Mouse (Mus musculus): ENCODE measurements around the gene Ms4a3. TPM values are rescaled to one million over a fixed set of nuclear protein-coding genes. Genes with fewer than 3 reads are reported as not detected.

Gene Ms4a3
- polyA plus RNA-seq (2016; fragmentation: Nextera tagmentation; extraction: Ambion mirVana), result 0.21 and 0.31 TPM in 2 replicates

DNA sequence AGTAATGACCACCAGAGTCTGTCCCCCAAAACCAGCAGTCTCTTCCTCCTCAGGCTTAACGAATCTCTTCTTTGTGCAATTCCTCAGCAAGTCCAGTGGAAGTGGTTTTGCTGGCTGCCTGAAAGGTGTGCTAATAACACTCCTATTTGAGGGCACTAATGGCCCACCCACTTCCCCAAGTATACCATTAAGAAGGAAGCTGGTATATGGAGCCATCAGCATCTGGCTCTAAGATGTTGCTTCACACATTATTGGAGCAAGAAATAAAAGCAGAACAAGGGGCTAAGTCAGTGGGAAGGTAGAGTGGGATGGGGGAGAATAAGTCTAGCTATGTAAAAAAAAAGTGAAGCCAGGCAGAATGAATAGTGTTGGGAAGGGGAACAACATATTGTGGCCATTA, at the start of gene Ms4a3:
TSS of gene Ms4a3 (minus strand) at position 120 of the 400 bp plus-strand sequence.
- H3K36me3 ChIP-seq (replicated peaks), result no peaks in the 10 kb centered on the region
- H3K4me1 ChIP-seq, result no peaks in the 10 kb centered on the region
- no peak for DNase-seq (ENCODE audit: low spot score)
- no peaks in the 10 kb centered on the region for H3K9me3 ChIP-seq
- H3K4me3 ChIP-seq, result no peak within 1 kb of the TSS
- no peak within 1 kb of the TSS for H3K27ac ChIP-seq (replicated peaks)
- 66% methylated on average over 1 of the region's 1 CpGs for WGBS
- H3K27me3 ChIP-seq (replicated peaks; ENCODE audit: low read depth, poor library complexity, severe bottlenecking), result no peaks in the 10 kb centered on the region

DNA sequence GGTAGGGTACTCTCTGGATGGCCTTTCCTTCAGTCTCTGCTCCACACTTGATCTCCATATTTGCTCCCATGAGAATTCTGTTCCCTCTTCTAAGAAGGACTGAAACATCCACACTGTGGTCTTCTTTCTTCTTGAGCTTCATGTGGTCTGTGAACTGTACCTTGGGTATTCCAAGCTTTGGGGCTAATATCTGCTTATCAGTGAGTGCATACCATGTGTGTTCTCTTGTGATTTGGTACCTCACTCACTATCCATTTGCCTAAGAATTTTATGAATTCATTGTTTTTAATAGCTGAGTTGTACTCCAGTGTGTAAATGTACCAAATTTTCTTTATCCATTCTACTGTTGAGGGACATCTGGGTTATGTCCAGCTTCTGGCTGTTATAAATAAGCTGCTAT, 20.9 kb upstream of the Ms4a3 start:
- Histone ChIP-seq H3K36me3 (replicated peaks) (no peaks in the 10 kb centered on the region), H3K4me3 (no peak overlapping the region), H3K4me1 (no peaks in the 10 kb centered on the region), H3K9me3 (no peaks in the 10 kb centered on the region), H3K27ac (replicated peaks) (no peak overlapping the region), H3K27me3 (replicated peaks; ENCODE audit: low read depth, poor library complexity, severe bottlenecking) (no peaks in the 10 kb centered on the region)
- DNase-seq (ENCODE audit: low spot score), result no peak

DNA sequence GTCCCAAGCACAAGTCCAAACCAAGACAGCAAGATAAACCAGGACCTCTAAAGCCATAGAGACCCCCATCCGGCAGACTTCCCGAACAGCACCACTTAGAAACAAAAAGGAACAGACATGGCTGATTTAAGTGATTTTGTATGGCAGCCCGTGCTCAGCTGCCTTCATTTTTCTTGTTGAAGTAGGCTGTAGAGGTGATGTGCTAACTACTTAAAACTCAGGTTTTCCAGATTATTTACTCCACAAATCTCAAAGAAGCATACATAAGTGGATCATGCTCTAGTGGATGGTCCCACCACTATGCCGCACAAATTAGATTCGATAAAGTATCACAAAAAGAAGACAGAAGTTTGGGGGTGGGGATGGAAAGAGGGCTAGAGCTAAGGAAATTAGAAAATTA, 19.8 kb upstream of the Ms4a3 start, which contains the start of gene Oosp2:
TSS of gene Oosp2 (minus strand) at position 101 of the 400 bp plus-strand sequence.
- no peaks in the 10 kb centered on the region for H3K4me1 ChIP-seq
- H3K36me3 ChIP-seq (replicated peaks), result no peaks in the 10 kb centered on the region
- H3K4me3 ChIP-seq, result no peak within 1 kb of the TSS
- DNase-seq (ENCODE audit: low spot score), result no peak
- no peak within 1 kb of the TSS for H3K27ac ChIP-seq (replicated peaks)
- H3K9me3 ChIP-seq, result no peaks in the 10 kb centered on the region
- WGBS, result 91% methylated on average over 5 of the region's 5 CpGs
- no peaks in the 10 kb centered on the region for H3K27me3 ChIP-seq (replicated peaks; ENCODE audit: low read depth, poor library complexity, severe bottlenecking)

DNA sequence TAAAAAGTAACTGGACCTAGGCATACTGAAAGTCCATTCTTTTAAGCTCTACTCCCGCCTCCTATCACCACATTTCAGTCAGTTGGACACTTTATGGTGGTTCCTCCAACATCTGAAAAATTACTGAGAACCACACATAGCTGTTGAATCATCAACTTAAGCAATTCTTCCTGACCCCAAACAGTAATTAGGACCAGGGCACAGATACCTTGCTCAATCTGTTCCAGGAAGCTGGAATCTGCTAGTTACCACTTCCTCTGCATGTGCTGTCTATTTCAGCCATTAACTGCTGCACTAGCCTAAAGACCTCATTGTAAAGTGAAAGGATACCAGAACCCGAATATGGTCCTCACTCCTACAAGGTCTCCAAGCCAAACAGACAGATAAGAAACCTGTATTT, 18.5 kb upstream of the Ms4a3 start:
- Histone ChIP-seq H3K4me3 (no peak overlapping the region), H3K9me3 (no peaks in the 10 kb centered on the region), H3K4me1 (no peaks in the 10 kb centered on the region), H3K27me3 (replicated peaks; ENCODE audit: low read depth, poor library complexity, severe bottlenecking) (no peaks in the 10 kb centered on the region), H3K36me3 (replicated peaks) (no peaks in the 10 kb centered on the region), H3K27ac (replicated peaks) (no peak overlapping the region)
- DNase-seq (ENCODE audit: low spot score), result no peak
- 76% methylated on average over 2 of the region's 2 CpGs for WGBS

DNA sequence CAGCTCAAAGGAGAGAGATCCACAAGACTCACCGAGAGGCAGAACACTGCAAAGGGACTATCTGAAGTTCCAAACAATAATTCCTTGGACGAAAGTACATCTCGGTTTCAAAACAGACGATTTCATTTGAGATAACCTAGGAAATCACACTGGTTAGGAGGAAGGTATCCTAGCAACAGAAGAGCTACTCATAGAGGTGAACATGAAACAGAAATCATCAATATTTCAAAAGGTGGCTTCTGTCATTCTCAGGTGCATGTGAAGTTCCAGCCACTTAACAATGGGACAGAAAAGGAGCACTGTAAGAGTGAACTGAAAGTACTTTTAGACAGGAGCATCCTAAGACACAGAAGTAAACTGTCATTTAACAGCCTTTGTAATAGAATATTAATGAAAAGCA, 8.9 kb upstream of the Ms4a3 start:
- Histone ChIP-seq H3K36me3 (replicated peaks) (no peaks in the 10 kb centered on the region), H3K27me3 (replicated peaks; ENCODE audit: low read depth, poor library complexity, severe bottlenecking) (no peaks in the 10 kb centered on the region), H3K27ac (replicated peaks) (no peak overlapping the region), H3K4me1 (no peaks in the 10 kb centered on the region), H3K4me3 (no peak overlapping the region), H3K9me3 (no peaks in the 10 kb centered on the region)
- no peak for DNase-seq (ENCODE audit: low spot score)
- WGBS, result 87% methylated on average over 4 of the region's 4 CpGs

DNA sequence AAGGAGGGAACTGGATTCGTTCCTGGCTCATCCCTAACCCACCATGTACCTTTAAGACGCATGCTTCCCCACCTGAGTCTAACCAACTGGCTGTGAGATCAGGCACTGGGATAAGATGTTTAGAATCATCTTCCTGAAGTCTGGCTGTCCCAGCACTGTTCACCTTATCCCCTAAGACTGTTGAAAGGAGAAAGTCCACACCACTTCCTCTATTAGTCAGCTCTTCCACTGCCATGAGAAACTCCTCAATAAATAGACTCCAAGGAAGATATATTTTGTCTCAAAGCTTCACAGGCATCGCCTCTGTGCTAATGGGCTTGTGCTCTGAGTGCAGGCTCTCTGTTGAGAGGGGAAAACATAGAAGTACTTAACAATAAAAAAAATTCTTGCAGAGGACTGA, 5.5 kb upstream of the Ms4a3 start:
- Histone ChIP-seq H3K27me3 (replicated peaks; ENCODE audit: low read depth, poor library complexity, severe bottlenecking) (no peaks in the 10 kb centered on the region), H3K9me3 (no peaks in the 10 kb centered on the region), H3K27ac (replicated peaks) (no peak overlapping the region), H3K36me3 (replicated peaks) (no peaks in the 10 kb centered on the region), H3K4me1 (no peaks in the 10 kb centered on the region), H3K4me3 (no peak overlapping the region)
- no peak for DNase-seq (ENCODE audit: low spot score)
- 83% methylated on average over 3 of the region's 3 CpGs for WGBS

DNA sequence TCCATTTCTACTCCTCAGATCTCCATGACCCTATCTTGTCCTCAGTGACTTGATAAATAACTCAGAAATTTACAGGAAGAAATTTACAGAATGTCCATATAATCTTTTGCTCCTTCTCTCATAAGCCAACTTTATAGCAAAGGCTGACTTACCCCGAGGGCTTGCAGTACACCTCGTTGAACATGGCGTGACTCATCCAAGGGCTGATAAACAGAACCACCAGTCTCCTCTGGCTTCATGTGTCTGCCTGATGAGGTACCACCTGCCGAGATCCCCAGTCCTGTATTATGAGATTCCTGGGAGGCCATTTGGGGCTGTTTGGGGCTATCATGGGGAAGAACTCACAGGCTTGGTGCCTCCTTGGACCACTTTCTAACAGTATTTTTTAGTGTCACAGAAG, 1.6 kb downstream of the Ms4a3 start:
- Histone ChIP-seq H3K4me3 (no peak overlapping the region), H3K9me3 (no peaks in the 10 kb centered on the region)
- 73% methylated on average over 4 of the region's 4 CpGs for WGBS

DNA sequence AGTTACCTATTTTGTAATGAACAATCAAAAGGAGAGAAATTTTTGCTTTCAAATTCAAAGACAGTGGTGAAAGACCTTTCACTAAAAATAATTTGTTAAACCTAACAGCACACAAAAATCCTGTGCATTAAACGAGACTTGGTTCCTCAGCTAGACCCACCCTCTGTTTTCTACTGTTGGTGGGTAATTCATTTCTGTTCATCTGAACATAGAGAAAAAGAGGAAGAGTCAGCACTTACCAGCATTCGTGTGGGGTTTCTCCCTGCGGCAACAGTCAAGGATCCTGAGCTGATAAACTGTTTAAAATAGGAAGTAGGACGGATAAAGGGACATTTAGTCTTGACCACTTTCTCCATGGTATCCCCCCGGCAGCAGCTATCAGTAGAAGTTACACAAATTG, 5.1 kb downstream of the Ms4a3 start:
- no peaks in the 10 kb centered on the region for H3K36me3 ChIP-seq (replicated peaks)
- WGBS, result 82% methylated on average over 5 of the region's 5 CpGs
- no peaks in the 10 kb centered on the region for H3K4me1 ChIP-seq

More for the DNA sequence above, 1.6 kb downstream of the Ms4a3 start:
- no peaks in the 10 kb centered on the region for H3K36me3 ChIP-seq (replicated peaks)
- no peak overlapping the region for H3K27ac ChIP-seq (replicated peaks)
- no peaks in the 10 kb centered on the region for H3K4me1 ChIP-seq
- no peaks in the 10 kb centered on the region for H3K27me3 ChIP-seq (replicated peaks; ENCODE audit: low read depth, poor library complexity, severe bottlenecking)
- DNase-seq (ENCODE audit: low spot score), result no peak

DNA sequence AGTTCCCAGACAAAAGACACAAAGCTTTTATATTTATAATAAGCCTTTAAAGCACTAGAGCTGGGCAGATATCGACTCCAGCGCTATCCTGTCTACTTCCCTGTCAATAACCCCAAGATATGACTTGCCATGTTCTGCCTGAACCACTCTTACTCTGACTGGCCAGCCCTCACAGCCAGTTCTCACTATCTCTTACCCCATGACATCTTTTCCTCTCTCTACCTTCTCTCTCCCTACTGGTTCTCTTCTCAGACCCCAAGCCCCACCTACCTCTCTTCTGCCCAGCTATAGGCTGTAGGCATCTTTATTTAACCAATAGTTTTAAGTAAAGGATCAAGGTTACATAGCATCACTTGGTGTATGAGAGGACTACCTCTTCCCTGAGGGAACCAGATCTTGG, 6.3 kb downstream of the Ms4a3 start:
- Histone ChIP-seq H3K27me3 (replicated peaks; ENCODE audit: low read depth, poor library complexity, severe bottlenecking) (no peaks in the 10 kb centered on the region), H3K4me1 (no peaks in the 10 kb centered on the region), H3K27ac (replicated peaks) (no peak overlapping the region), H3K9me3 (no peaks in the 10 kb centered on the region), H3K36me3 (replicated peaks) (no peaks in the 10 kb centered on the region), H3K4me3 (no peak overlapping the region)
- WGBS, result 83% methylated on average over 2 of the region's 2 CpGs
- DNase-seq (ENCODE audit: low spot score), result no peak

More for the DNA sequence above, 5.1 kb downstream of the Ms4a3 start:
- Histone ChIP-seq H3K9me3 (no peaks in the 10 kb centered on the region), H3K27ac (replicated peaks) (no peak overlapping the region), H3K27me3 (replicated peaks; ENCODE audit: low read depth, poor library complexity, severe bottlenecking) (no peaks in the 10 kb centered on the region), H3K4me3 (no peak overlapping the region)
- DNase-seq (ENCODE audit: low spot score), result no peak

DNA sequence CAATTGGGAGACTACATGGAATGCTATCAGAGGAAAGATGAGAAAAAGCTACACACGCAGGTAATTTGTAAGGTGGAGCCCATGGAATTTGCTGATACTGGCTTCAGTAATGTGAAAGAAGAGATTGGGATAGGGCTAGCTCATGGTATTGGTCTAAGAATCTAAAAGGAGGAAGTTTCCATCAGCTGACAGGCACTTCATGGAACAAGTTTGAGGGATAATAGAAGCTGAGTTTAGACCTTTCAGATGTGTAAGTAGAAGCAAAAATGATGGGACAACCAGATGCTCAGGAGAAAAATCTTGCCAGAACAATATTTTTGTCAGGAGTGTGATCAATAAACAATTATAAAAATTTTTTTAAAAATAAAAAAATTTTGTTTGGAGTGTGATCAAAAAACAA, 6.9 kb downstream of the Ms4a3 start:
- H3K4me3 ChIP-seq, result no peak overlapping the region
- no peaks in the 10 kb centered on the region for H3K4me1 ChIP-seq
- no peaks in the 10 kb centered on the region for H3K36me3 ChIP-seq (replicated peaks)
- 89% methylated on average over 1 of the region's 1 CpGs for WGBS
- no peak for DNase-seq (ENCODE audit: low spot score)
- H3K9me3 ChIP-seq, result no peaks in the 10 kb centered on the region
- H3K27ac ChIP-seq (replicated peaks), result no peak overlapping the region
- no peaks in the 10 kb centered on the region for H3K27me3 ChIP-seq (replicated peaks; ENCODE audit: low read depth, poor library complexity, severe bottlenecking)

DNA sequence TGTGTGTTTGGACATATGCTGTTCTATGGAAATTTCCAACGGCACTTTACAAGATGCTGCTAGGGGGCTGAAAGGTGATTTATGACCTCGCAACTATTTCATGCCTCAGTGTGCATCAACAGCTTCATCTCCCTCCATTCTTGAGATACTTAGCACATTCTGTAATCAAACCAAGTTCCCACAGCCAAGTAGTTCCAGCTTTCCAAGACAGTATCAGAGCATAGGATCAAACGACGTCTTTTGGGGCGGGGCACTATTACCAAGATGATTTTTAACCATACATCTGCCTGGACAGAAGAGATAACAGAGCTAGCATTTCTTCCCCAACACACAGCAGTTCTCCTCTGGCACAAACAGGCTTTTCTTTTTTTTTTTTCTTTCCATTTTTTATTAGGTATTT, 15.4 kb downstream of the Ms4a3 start:
- no peak overlapping the region for H3K27ac ChIP-seq (replicated peaks)
- no peaks in the 10 kb centered on the region for H3K27me3 ChIP-seq (replicated peaks; ENCODE audit: low read depth, poor library complexity, severe bottlenecking)
- no peaks in the 10 kb centered on the region for H3K36me3 ChIP-seq (replicated peaks)
- 80% methylated on average over 5 of the region's 5 CpGs for WGBS
- H3K4me3 ChIP-seq, result no peak overlapping the region
- DNase-seq (ENCODE audit: low spot score), result no peak
- H3K9me3 ChIP-seq, result no peaks in the 10 kb centered on the region
- H3K4me1 ChIP-seq, result no peaks in the 10 kb centered on the region

DNA sequence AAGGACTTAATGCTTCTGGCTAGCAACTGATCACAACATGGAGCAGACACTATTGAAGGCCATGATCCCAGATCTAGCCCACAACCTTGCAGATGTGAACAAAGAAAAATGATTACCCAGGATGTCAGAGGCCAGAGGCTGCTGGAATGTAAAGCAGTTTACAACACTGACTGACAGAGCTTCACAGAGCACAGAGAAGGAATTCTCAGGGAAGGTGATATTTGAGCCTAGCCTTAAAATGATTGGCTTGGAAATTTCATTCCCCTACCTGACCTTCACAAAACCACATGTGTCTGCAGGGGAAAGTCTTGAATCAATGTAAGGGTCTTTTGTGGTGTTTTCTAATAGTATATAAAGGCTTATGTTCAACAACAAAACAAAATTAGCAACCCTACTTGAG, 15.9 kb downstream of the Ms4a3 start:
- DNase-seq (ENCODE audit: low spot score), result no peak
- Histone ChIP-seq H3K36me3 (replicated peaks) (no peaks in the 10 kb centered on the region), H3K4me1 (no peaks in the 10 kb centered on the region), H3K27me3 (replicated peaks; ENCODE audit: low read depth, poor library complexity, severe bottlenecking) (no peaks in the 10 kb centered on the region), H3K4me3 (no peak overlapping the region), H3K9me3 (no peaks in the 10 kb centered on the region), H3K27ac (replicated peaks) (no peak overlapping the region)

DNA sequence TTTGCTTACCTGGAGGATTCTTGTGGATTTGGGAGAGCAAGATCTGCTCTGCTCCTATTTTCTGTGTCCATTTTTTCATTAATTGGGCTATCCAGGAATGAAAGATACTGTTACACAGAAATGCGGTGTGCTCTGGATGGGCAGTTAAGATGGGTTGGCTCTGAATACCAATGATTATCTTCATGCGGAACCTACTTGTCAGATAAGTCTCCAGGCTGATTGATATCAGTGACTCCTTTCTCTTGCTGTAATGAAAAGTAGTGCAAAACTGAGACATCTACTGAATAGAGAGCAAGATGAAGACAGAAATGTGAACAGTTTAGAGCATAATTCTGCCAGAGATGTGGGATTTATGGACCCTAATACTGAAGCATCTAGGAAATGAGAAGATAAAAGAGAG, 17.1 kb downstream of the Ms4a3 start, which contains the start of gene Ms4a2:
TSS of gene Ms4a2 (minus strand) at position 169 of the 400 bp plus-strand sequence.
- Histone ChIP-seq H3K27me3 (replicated peaks; ENCODE audit: low read depth, poor library complexity, severe bottlenecking) (no peaks in the 10 kb centered on the region), H3K4me3 (no peak within 1 kb of the TSS), H3K36me3 (replicated peaks) (no peaks in the 10 kb centered on the region), H3K27ac (replicated peaks) (no peak within 1 kb of the TSS), H3K4me1 (no peaks in the 10 kb centered on the region), H3K9me3 (no peaks in the 10 kb centered on the region)
- WGBS, result 90% methylated on average over 2 of the region's 2 CpGs
- DNase-seq (ENCODE audit: low spot score), result no peak

DNA sequence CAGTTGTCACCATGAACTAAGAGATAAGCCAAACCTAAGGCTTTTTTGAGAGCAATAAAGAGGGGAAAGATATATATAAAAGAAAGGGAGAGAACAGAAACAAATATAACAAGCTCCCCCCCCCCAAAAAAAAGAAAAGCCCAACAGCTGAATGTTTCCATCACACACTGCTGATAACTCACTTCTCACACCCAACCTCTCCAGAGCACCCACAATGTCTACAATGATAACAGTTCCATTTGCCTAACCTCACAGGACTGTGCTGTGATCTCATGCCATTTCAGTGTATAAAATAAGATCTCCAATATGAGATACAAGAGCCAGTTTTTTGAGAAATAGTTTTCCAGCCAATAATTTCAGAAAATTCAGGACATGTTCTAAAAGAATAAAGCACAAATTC, 22.7 kb downstream of the Ms4a3 start:
- H3K27me3 ChIP-seq (replicated peaks; ENCODE audit: low read depth, poor library complexity, severe bottlenecking), result no peaks in the 10 kb centered on the region

More for the DNA sequence above, 22.7 kb downstream of the Ms4a3 start:
- H3K36me3 ChIP-seq (replicated peaks), result no peaks in the 10 kb centered on the region
- H3K9me3 ChIP-seq, result no peaks in the 10 kb centered on the region
- no peak overlapping the region for H3K4me3 ChIP-seq
- H3K27ac ChIP-seq (replicated peaks), result no peak overlapping the region
- H3K4me1 ChIP-seq, result no peaks in the 10 kb centered on the region
- DNase-seq (ENCODE audit: low spot score), result no peak

Data from embryonic facial prominence, embryonic 10.5 days (tissue).